Mouse (Mus musculus) myocyte (in vitro differentiated cells): ENCODE results near the gene Socs1. TPM values are rescaled to one million over a fixed set of nuclear protein-coding genes. Genes with fewer than 3 reads are reported as not detected.

ENCODE experiments used
- H3K27me3 ChIP-seq: one replicate; pipeline ENCODE4 v1.6.1; 2011; ENCODE audit not compliant: control insufficient read depth, insufficient read depth, insufficient read length
- H3K36me3 ChIP-seq: one replicate; pipeline ENCODE4 v1.6.1; 2011; ENCODE audit not compliant: control insufficient read depth, insufficient read depth
- H3K4me2 ChIP-seq: one replicate; pipeline ENCODE4 v1.6.1; 2011; ENCODE audit warnings: low read depth, control low read depth
- H3K4me3 ChIP-seq: one replicate; pipeline ENCODE4 v1.5.1; 2011; ENCODE audit warnings: mild to moderate bottlenecking, control low read depth, moderate library complexity
- H3K79me2 ChIP-seq: one replicate; pipeline ENCODE4 v1.6.1; 2011; ENCODE audit not compliant: control insufficient read depth, insufficient read depth
- H3ac ChIP-seq: one replicate; pipeline ENCODE4 v1.6.1; 2011; ENCODE audit not compliant: control insufficient read depth, insufficient read length
- CEBPB ChIP-seq: IDR thresholded peaks from 2 replicates; pipeline ENCODE4 v1.6.1; 2011; ENCODE audit warnings: mild to moderate bottlenecking, moderate library complexity; ENCODE audit not compliant: poor library complexity, insufficient read depth, severe bottlenecking
- E2F4 ChIP-seq: IDR thresholded peaks from one replicate; pipeline ENCODE4 v1.6.1; 2011; ENCODE audit warnings: mild to moderate bottlenecking, control low read depth, moderate library complexity; ENCODE audit not compliant: insufficient read depth
- MAX ChIP-seq: IDR thresholded peaks from one replicate; pipeline ENCODE4 v1.6.1; 2011; ENCODE audit warnings: low read depth, mild to moderate bottlenecking, control low read depth
- MYOD1 ChIP-seq, 3 experiments: IDR thresholded peaks; one replicate each; pipeline ENCODE4 v1.6.1; 2011; ENCODE audit warnings: control low read depth in 2 of 3, low read depth in 2 of 3, mild to moderate bottlenecking in 2 of 3, moderate library complexity in 1 of 3; ENCODE audit not compliant: insufficient read length in 2 of 3, control insufficient read depth in 1 of 3
- MYOG ChIP-seq, 3 experiments: IDR thresholded peaks; one replicate each; pipeline ENCODE4 v1.6.1; 2011; ENCODE audit warnings: control low read depth in 2 of 3, low read depth in 2 of 3, mild to moderate bottlenecking in 2 of 3; ENCODE audit not compliant: insufficient read length in 2 of 3, control insufficient read depth in 1 of 3, insufficient read depth in 1 of 3
- POLR2A ChIP-seq: IDR thresholded peaks from one replicate; pipeline ENCODE4 v1.6.1; 2011; ENCODE audit warnings: low read depth, mild to moderate bottlenecking, control low read depth, moderate library complexity; ENCODE audit not compliant: insufficient read length
- POLR2AphosphoS2 ChIP-seq: IDR thresholded peaks from one replicate; pipeline ENCODE4 v1.6.1; 2011; ENCODE audit warnings: low read depth, control low read depth; ENCODE audit not compliant: insufficient read length
- REST ChIP-seq: IDR thresholded peaks from one replicate; pipeline ENCODE4 v1.6.1; 2011; ENCODE audit warnings: mild to moderate bottlenecking, control low read depth, moderate library complexity; ENCODE audit not compliant: insufficient read depth, insufficient read length
- SRF ChIP-seq: IDR thresholded peaks from one replicate; pipeline ENCODE4 v1.6.1; 2011; ENCODE audit warnings: low read depth; ENCODE audit not compliant: control insufficient read depth, insufficient read length
- TCF12 ChIP-seq: IDR thresholded peaks from one replicate; pipeline ENCODE4 v1.6.1; 2011; ENCODE audit warnings: mild to moderate bottlenecking, control low read depth; ENCODE audit not compliant: poor library complexity, insufficient read depth, severe bottlenecking
- TCF3 ChIP-seq: IDR thresholded peaks from one replicate; pipeline ENCODE4 v1.6.1; 2011; ENCODE audit warnings: low read depth, control low read depth; ENCODE audit not compliant: insufficient read length
- USF1 ChIP-seq: IDR thresholded peaks from one replicate; pipeline ENCODE4 v1.6.1; 2011; ENCODE audit warnings: low read depth, mild to moderate bottlenecking, control low read depth, moderate library complexity
- polyA plus RNA-seq: library from polyadenylated mRNA; unstranded; fragments of >200 nt; fragmentation: generic; extraction: Trizol; gene quantifications from one replicate; pipeline ENCODE4 v1.2.1, GENCODE M21; 2012; ENCODE audit warnings: missing spikeins

Gene Socs1
- polyA plus RNA-seq, 1 experiment: 1.7 TPM

DNA sequence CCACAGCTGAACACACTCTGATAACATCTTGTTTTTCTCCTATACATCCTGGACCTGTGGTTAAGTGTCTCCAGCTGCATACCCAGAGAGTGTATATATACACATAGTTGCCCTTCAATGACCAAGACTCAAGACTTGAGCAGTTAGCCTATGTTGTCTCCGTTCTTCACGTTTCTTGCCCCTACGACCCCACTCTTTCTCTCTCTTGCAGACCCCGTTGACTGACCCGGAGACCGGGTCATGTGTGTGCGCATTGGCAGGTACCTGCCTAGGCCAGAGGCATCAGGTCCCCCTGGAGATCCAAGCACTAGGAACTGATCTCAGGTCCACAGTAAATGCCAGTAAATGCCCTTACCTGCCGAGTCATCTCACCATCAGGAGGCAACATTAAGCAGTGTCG is 41.9 kb upstream of the Socs1 start:
- Histone ChIP-seq H3ac (no peak overlapping the region), H3K79me2 (no peaks in the 10 kb centered on the region), H3K4me3 (no peak overlapping the region), H3K4me2 (no peak overlapping the region), H3K27me3 (no peaks in the 10 kb centered on the region), H3K36me3 (no peaks in the 10 kb centered on the region)
- TF ChIP-seq MYOD1 (IDR thresholded peaks at IDR 0.05; ENCODE audit: control insufficient read depth in 1 of 3, insufficient read length in 2 of 3, low read depth in 2 of 3) (no peak), USF1 (no peak), POLR2A (no peak), TCF3 (no peak), MYOG (IDR thresholded peaks at IDR 0.05; ENCODE audit: control insufficient read depth in 1 of 3, insufficient read depth in 1 of 3, insufficient read length in 2 of 3, low read depth in 2 of 3) (no peak), CEBPB (no peak), POLR2AphosphoS2 (no peak), SRF (no peak), MAX (no peak), E2F4 (no peak), REST (no peak), TCF12 (no peak)

DNA sequence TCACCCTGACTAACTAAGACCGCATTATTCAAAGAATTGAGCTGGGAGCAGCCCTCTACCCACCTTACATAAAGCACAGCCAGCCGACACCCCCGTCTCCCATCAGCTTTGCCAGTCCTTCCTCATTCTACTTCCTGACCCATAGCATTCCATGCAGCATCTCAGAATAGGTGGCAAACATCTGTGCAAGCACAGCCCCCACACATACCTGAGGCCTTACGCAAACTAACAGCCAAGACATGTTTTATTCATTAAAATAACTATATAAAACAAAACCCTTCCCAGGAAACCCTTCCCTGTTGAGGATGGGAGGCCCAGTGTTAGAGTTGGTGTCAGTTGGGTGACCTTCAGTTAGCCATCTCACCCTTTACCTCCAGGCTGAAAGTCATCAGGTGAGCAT is 40.5 kb upstream of the Socs1 start:
- no peaks in the 10 kb centered on the region for H3K27me3 ChIP-seq

DNA sequence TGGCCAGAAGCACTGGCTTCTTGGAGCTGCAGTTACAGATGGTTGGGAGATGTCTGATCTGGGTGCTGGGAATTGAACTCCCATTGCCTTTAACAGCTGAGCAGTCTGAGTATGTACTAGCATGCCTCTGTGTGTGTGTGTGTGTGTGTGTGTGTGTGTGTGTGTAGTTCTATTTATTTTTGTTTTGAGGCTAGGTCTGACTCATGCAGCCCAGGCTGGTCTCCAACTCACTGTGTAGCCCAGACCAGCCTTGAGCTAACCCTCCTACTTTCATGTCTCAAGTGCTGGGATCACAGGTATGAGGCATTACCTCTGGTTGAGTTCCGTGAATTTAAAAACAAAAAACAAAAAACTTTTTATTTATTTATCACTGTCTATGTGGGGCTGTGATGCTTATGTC is 39.2 kb upstream of the Socs1 start:
- Histone ChIP-seq H3K27me3 (no peaks in the 10 kb centered on the region), H3K4me3 (no peak overlapping the region), H3ac (no peak overlapping the region), H3K79me2 (no peaks in the 10 kb centered on the region), H3K36me3 (no peaks in the 10 kb centered on the region), H3K4me2 (no peak overlapping the region)
- TF ChIP-seq TCF12: no peak
- TF ChIP-seq E2F4: no peak
- no peak for TF ChIP-seq USF1
- TF ChIP-seq SRF: no peak
- no peak for TF ChIP-seq MYOG (IDR thresholded peaks at IDR 0.05; ENCODE audit: control insufficient read depth in 1 of 3, insufficient read depth in 1 of 3, insufficient read length in 2 of 3, low read depth in 2 of 3)
- TF ChIP-seq MAX: no peak
- no peak for TF ChIP-seq POLR2A
- no peak for TF ChIP-seq POLR2AphosphoS2
- no peak for TF ChIP-seq CEBPB
- TF ChIP-seq TCF3: no peak

More for the DNA sequence above, 40.5 kb upstream of the Socs1 start:
- Histone ChIP-seq H3K36me3 (no peaks in the 10 kb centered on the region), H3K4me2 (no peak overlapping the region), H3ac (no peak overlapping the region), H3K79me2 (no peaks in the 10 kb centered on the region), H3K4me3 (no peak overlapping the region)
- TF ChIP-seq TCF3: no peak
- TF ChIP-seq POLR2A: no peak
- no peak for TF ChIP-seq REST
- no peak for TF ChIP-seq CEBPB
- TF ChIP-seq POLR2AphosphoS2: no peak
- no peak for TF ChIP-seq MYOG (IDR thresholded peaks at IDR 0.05; ENCODE audit: control insufficient read depth in 1 of 3, insufficient read depth in 1 of 3, insufficient read length in 2 of 3, low read depth in 2 of 3)
- no peak for TF ChIP-seq TCF12
- no peak for TF ChIP-seq MYOD1 (IDR thresholded peaks at IDR 0.05; ENCODE audit: control insufficient read depth in 1 of 3, insufficient read length in 2 of 3, low read depth in 2 of 3)
- TF ChIP-seq USF1: no peak
- TF ChIP-seq SRF: no peak
- no peak for TF ChIP-seq E2F4
- TF ChIP-seq MAX: no peak

- Histone ChIP-seq H3K4me3 (no peak overlapping the region), H3K27me3 (no peaks in the 10 kb centered on the region), H3K79me2 (no peaks in the 10 kb centered on the region), H3ac (no peak overlapping the region), H3K4me2 (no peak overlapping the region), H3K36me3 (no peaks in the 10 kb centered on the region)
- TF ChIP-seq MYOD1 (IDR thresholded peaks at IDR 0.05; ENCODE audit: control insufficient read depth in 1 of 3, insufficient read length in 2 of 3, low read depth in 2 of 3) (no peak), TCF3 (no peak), USF1 (no peak), E2F4 (no peak), SRF (no peak), REST (no peak), POLR2A (no peak), MYOG (IDR thresholded peaks at IDR 0.05; ENCODE audit: control insufficient read depth in 1 of 3, insufficient read depth in 1 of 3, insufficient read length in 2 of 3, low read depth in 2 of 3) (no peak), CEBPB (no peak), TCF12 (no peak), POLR2AphosphoS2 (no peak), MAX (no peak)
Observed at GRCm38 (mm10) chr16:10821387-10821786, 36.1 kb upstream of the Socs1 start.

DNA sequence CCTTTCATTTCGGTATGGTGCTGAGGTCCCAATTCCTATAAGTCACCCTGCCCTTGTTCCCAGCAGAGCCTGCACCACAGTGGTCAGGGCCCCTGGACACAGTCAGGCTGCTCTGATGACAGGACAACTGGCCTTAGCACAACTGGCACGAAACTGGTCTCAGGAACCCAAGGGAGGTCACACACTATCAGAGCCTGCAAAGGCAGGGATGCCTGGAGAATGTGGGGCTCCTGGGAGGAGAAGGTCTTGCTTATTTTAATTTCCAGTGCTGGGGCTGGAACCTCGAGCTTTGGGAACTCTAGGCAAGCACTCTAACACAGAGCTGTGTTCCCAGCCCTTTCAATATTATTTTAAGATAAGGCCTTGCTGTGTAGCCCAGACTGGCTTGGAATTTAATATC is 34.6 kb upstream of the Socs1 start:
- H3K79me2 ChIP-seq: no peaks in the 10 kb centered on the region
- TF ChIP-seq E2F4 (no peak), POLR2AphosphoS2 (no peak), REST (no peak)
- H3K36me3 ChIP-seq: no peaks in the 10 kb centered on the region
- no peak overlapping the region for H3K4me3 ChIP-seq
- H3K27me3 ChIP-seq: no peaks in the 10 kb centered on the region
- no peak overlapping the region for H3K4me2 ChIP-seq
- H3ac ChIP-seq: no peak overlapping the region
